Mouse (Mus musculus): ENCODE data around the gene Camkk2. TPM values are rescaled to one million over a fixed set of nuclear protein-coding genes. Genes with fewer than 3 reads are reported as not detected.

The Camkk2 gene
- polyA plus RNA-seq, 1 experiment from 2014 or later: 48.7 TPM

- ATAC-seq (ENCODE audit: low FRiP score): no peak
- H3K36me3 ChIP-seq: peaks cover 92% of the 10 kb centered on the region
- H3K4me1 ChIP-seq: peaks cover 3% of the 10 kb centered on the region; the same call in 1 of the 2 replicates
- 86% methylated on average over 13 of the region's 13 CpGs for WGBS
- H3K4me3 ChIP-seq: no peak overlapping the region
- no peak overlapping the region for H3K27ac ChIP-seq
- H3K9ac ChIP-seq: no peak overlapping the region
- no peaks in the 10 kb centered on the region for H3K27me3 ChIP-seq
- no peak overlapping the region for H3K4me2 ChIP-seq (replicated peaks)
- no peaks in the 10 kb centered on the region for H3K9me3 ChIP-seq (replicated peaks)
Observed at GRCm38 (mm10) chr5:122800345-122801010, 21.3 kb upstream of the Camkk2 start.

- WGBS: 84% methylated on average over 17 of the region's 17 CpGs
- no peaks in the 10 kb centered on the region for H3K27me3 ChIP-seq
Observed at GRCm38 (mm10) chr5:122799379-122800344, 20.5 kb upstream of the Camkk2 start.

GRCm38 (mm10) chr5:122798557-122799378 lies 19.6 kb upstream of the Camkk2 start:
- 79% methylated on average over 17 of the region's 17 CpGs for WGBS
- no peak for ATAC-seq (ENCODE audit: low FRiP score)
- Histone ChIP-seq H3K36me3 (peaks cover 91% of the 10 kb centered on the region), H3K4me2 (replicated peaks) (no peak overlapping the region), H3K4me3 (no peak overlapping the region), H3K9me3 (replicated peaks) (no peaks in the 10 kb centered on the region), H3K9ac (no peak overlapping the region), H3K27me3 (no peaks in the 10 kb centered on the region), H3K4me1 (peaks cover 3% of the 10 kb centered on the region; the same call in 1 of the 2 replicates), H3K27ac (0 out of 2 replicates have a peak overlapping the region, but pooled peaks have one; percentile 30)

More at GRCm38 (mm10) chr5:122799379-122800344, 20.5 kb upstream of the Camkk2 start:
- Histone ChIP-seq H3K4me3 (no peak overlapping the region), H3K36me3 (peaks cover 92% of the 10 kb centered on the region), H3K4me1 (peaks cover 3% of the 10 kb centered on the region; the same call in 1 of the 2 replicates), H3K4me2 (replicated peaks) (no peak overlapping the region), H3K9me3 (replicated peaks) (no peaks in the 10 kb centered on the region), H3K27ac (peak overlapping the region; percentile 30; the same call in 1 of the 2 replicates), H3K9ac (0 out of 2 replicates have a peak overlapping the region, but pooled peaks have one; percentile 8)
- ATAC-seq (ENCODE audit: low FRiP score): no peak

- H3K4me3 ChIP-seq: no peak overlapping the region
- H3K4me2 ChIP-seq (replicated peaks): no peak overlapping the region
- H3K9ac ChIP-seq: no peak overlapping the region
- 86% methylated on average over 3 of the region's 3 CpGs for WGBS
- H3K36me3 ChIP-seq: peaks cover 93% of the 10 kb centered on the region
- ATAC-seq (ENCODE audit: low FRiP score): no peak
- peaks cover 3% of the 10 kb centered on the region; the same call in 1 of the 2 replicates for H3K4me1 ChIP-seq
- no peaks in the 10 kb centered on the region for H3K27me3 ChIP-seq
- no peak overlapping the region for H3K27ac ChIP-seq
- H3K9me3 ChIP-seq (replicated peaks): no peaks in the 10 kb centered on the region
Observed at GRCm38 (mm10) chr5:122797866-122798265, 18.7 kb upstream of the Camkk2 start.

GRCm38 (mm10) chr5:122788696-122789095 lies 9.5 kb upstream of the Camkk2 start:
- H3K9me3 ChIP-seq (replicated peaks): no peaks in the 10 kb centered on the region
- H3K36me3 ChIP-seq: peaks cover 64% of the 10 kb centered on the region
- ATAC-seq (ENCODE audit: low FRiP score): no peak
- no peaks in the 10 kb centered on the region for H3K27me3 ChIP-seq
- no peak overlapping the region for H3K4me3 ChIP-seq
- H3K4me1 ChIP-seq: no peaks in the 10 kb centered on the region
- H3K9ac ChIP-seq: no peak overlapping the region
- 90% methylated on average over 2 of the region's 2 CpGs for WGBS
- no peak overlapping the region for H3K4me2 ChIP-seq (replicated peaks)
- H3K27ac ChIP-seq: no peak overlapping the region

GRCm38 (mm10) chr5:122786035-122786819 lies 7.0 kb upstream of the Camkk2 start:
- H3K27ac ChIP-seq: no peak overlapping the region; the same call in 1 of the 2 replicates
- H3K36me3 ChIP-seq: peaks cover 41% of the 10 kb centered on the region
- H3K9me3 ChIP-seq (replicated peaks): no peaks in the 10 kb centered on the region
- no peak for ATAC-seq (ENCODE audit: low FRiP score)
- no peak overlapping the region for H3K4me2 ChIP-seq (replicated peaks)
- H3K4me1 ChIP-seq: no peaks in the 10 kb centered on the region
- no peak overlapping the region for H3K9ac ChIP-seq
- 73% methylated on average over 12 of the region's 12 CpGs for WGBS
- H3K4me3 ChIP-seq: no peak overlapping the region
- no peaks in the 10 kb centered on the region for H3K27me3 ChIP-seq

GRCm38 (mm10) chr5:122783726-122784406 lies 4.7 kb upstream of the Camkk2 start:
- Histone ChIP-seq H3K36me3 (peaks cover 27% of the 10 kb centered on the region), H3K4me2 (replicated peaks) (no peak overlapping the region), H3K27ac (no peak overlapping the region), H3K9ac (no peak overlapping the region), H3K4me1 (no peaks in the 10 kb centered on the region), H3K9me3 (replicated peaks) (no peaks in the 10 kb centered on the region), H3K27me3 (no peaks in the 10 kb centered on the region), H3K4me3 (no peak overlapping the region)
- ATAC-seq (ENCODE audit: low FRiP score): no peak
- WGBS: 63% methylated on average over 14 of the region's 14 CpGs

- H3K9me3 ChIP-seq (replicated peaks): no peaks in the 10 kb centered on the region
- no peak overlapping the region for H3K9ac ChIP-seq
- no peak overlapping the region for H3K4me2 ChIP-seq (replicated peaks)
- no peaks in the 10 kb centered on the region for H3K27me3 ChIP-seq
- no peak for ATAC-seq (ENCODE audit: low FRiP score)
- H3K4me3 ChIP-seq: no peak overlapping the region
- peaks cover 8% of the 10 kb centered on the region for H3K4me1 ChIP-seq
- H3K36me3 ChIP-seq: peaks cover 11% of the 10 kb centered on the region
- no peak overlapping the region for H3K27ac ChIP-seq
- WGBS: 60% methylated on average over 1 of the region's 1 CpGs
Observed at GRCm38 (mm10) chr5:122782066-122782465, 2.9 kb upstream of the Camkk2 start.

- WGBS: 91% methylated on average over 19 of the region's 19 CpGs
- H3K27ac ChIP-seq: no peak overlapping the region
- H3K4me2 ChIP-seq (replicated peaks): no peak overlapping the region
Observed at GRCm38 (mm10) chr5:122780791-122781432, 1.7 kb upstream of the Camkk2 start.

More at GRCm38 (mm10) chr5:122780791-122781432, 1.7 kb upstream of the Camkk2 start:
- Histone ChIP-seq H3K4me3 (no peak overlapping the region), H3K9me3 (replicated peaks) (no peaks in the 10 kb centered on the region), H3K27me3 (no peaks in the 10 kb centered on the region), H3K4me1 (peaks cover 8% of the 10 kb centered on the region), H3K9ac (no peak overlapping the region), H3K36me3 (peaks cover under 1% of the 10 kb centered on the region; the same call in 1 of the 2 replicates)
- no peak for ATAC-seq (ENCODE audit: low FRiP score)
